ENCODE assay signal across 27 mouse cellular contexts in genomic region chr9:115882627-115883200, GRCm38 (mm10). TPM values are rescaled to one million over a fixed set of nuclear protein-coding genes. Genes with fewer than 3 reads are reported as not detected.
DNase-seq lines count a peak whose midpoint lies in the region; ATAC-seq and TF ChIP-seq lines count a peak whose summit lies in the region.
"Had no signal": no experiment of that assay in that cellular context is flagged by ENCODE, and none has a peak within 500 bp of the region (broad histone marks: within the 10 kb centered on the region; RNA-seq: fewer than 3 reads in every experiment).

No protein-coding gene starts in this region.

- TF ChIP-seq EP300 in CH12.LX (IDR thresholded peaks at IDR 0.05; ENCODE audit: low read length): peak; percentile 59

- H3K4me1 ChIP-seq in heart, embryonic 10.5 days: no peaks in the 10 kb centered on the region
- peaks cover 6 to 9% of the 10 kb centered on the region in 2 experiments; a peak in 3 of 4 replicates for H3K4me1 ChIP-seq in CH12.LX (ENCODE audit: control insufficient read depth in 1 of 2, insufficient read depth in 2 of 2)
- H3K4me1 ChIP-seq in intestine, embryonic 16.5 days (ENCODE audit: control insufficient read depth, insufficient read depth, low read length): no peaks in the 10 kb centered on the region
- no peaks in the 10 kb centered on the region for H3K4me1 ChIP-seq in midbrain, embryonic 10.5 days
- H3K4me1 ChIP-seq: embryonic facial prominence, embryonic 12.5 days; embryonic facial prominence, embryonic 15.5 days; hindbrain, embryonic 10.5 days; hindbrain, embryonic 13.5 days had no signal

- no peak overlapping the region for H3K27ac ChIP-seq in heart, embryonic 10.5 days
- H3K27ac ChIP-seq in CH12.LX (ENCODE audit: insufficient read depth, low read depth): no peak overlapping the region
- no peak overlapping the region for H3K27ac ChIP-seq in intestine, embryonic 16.5 days (ENCODE audit: low read length)
- no peak overlapping the region for H3K27ac ChIP-seq in midbrain, embryonic 10.5 days (replicated peaks)
- H3K27ac ChIP-seq: embryonic facial prominence, embryonic 12.5 days; embryonic facial prominence, embryonic 15.5 days; gastrocnemius, adult 2 months; hindbrain, embryonic 10.5 days; hindbrain, embryonic 13.5 days had no signal

- in situ Hi-C loops in CH12.LX (cut with MboI; ENCODE audit: low pct_ligation_motif_present, low pct_unique_long_range_greater_than_20kb, low sequenced_read_pairs): no loop called here

- WGBS in heart, embryonic 10.5 days: 76% methylated on average over 5 of the region's 5 CpGs
- WGBS in intestine, embryonic 16.5 days: 60% methylated on average over 5 of the region's 5 CpGs
- 89% methylated on average over 5 of the region's 5 CpGs for WGBS in midbrain, embryonic 10.5 days

- no peaks in the 10 kb centered on the region for H3K36me3 ChIP-seq in heart, embryonic 10.5 days
- no peaks in the 10 kb centered on the region for H3K36me3 ChIP-seq in CH12.LX (replicated peaks in 1 of 2; ENCODE audit: control insufficient read depth in 1 of 2, insufficient read depth in 1 of 2, low read length in 1 of 2)
- no peaks in the 10 kb centered on the region for H3K36me3 ChIP-seq in intestine, embryonic 16.5 days (ENCODE audit: control insufficient read depth, insufficient read depth, low read length)
- H3K36me3 ChIP-seq in midbrain, embryonic 10.5 days: no peaks in the 10 kb centered on the region
- H3K36me3 ChIP-seq: embryonic facial prominence, embryonic 12.5 days; embryonic facial prominence, embryonic 15.5 days; hindbrain, embryonic 10.5 days; hindbrain, embryonic 13.5 days had no signal

- dilution Hi-C loops in CH12.LX (cut with MboI; ENCODE audit: extremely low pct_ligation_motif_present, extremely low pct_unique_long_range_greater_than_20kb, low sequenced_read_pairs): no loop called here

- no peaks in the 10 kb centered on the region for H3K27me3 ChIP-seq in heart, embryonic 10.5 days (ENCODE audit: insufficient read depth, poor library complexity, severe bottlenecking)
- no peaks in the 10 kb centered on the region for H3K27me3 ChIP-seq in CH12.LX (replicated peaks)
- no peaks in the 10 kb centered on the region for H3K27me3 ChIP-seq in intestine, embryonic 16.5 days (replicated peaks; ENCODE audit: control insufficient read depth, insufficient read depth, low read length)
- H3K27me3 ChIP-seq in midbrain, embryonic 10.5 days (ENCODE audit: low read depth, poor library complexity, severe bottlenecking): no peaks in the 10 kb centered on the region
- H3K27me3 ChIP-seq: embryonic facial prominence, embryonic 12.5 days; embryonic facial prominence, embryonic 15.5 days; hindbrain, embryonic 13.5 days had no signal

- no peak for TF ChIP-seq POLR2A in CH12.LX (IDR thresholded peaks at IDR 0.05; ENCODE audit: low read depth, low read length)

- DNase-seq in heart, embryonic 10.5 days (ENCODE audit: low spot score): peak; percentile 16
- no peak for DNase-seq in heart, postnatal 4 days
- peak; percentile 29 for DNase-seq in kidney, postnatal 10 days
- no peak for DNase-seq in kidney, postnatal 36 days
- peak; percentile 33 for DNase-seq in CH12.LX (ENCODE audit: extremely low read depth)
- no peak for DNase-seq in midbrain, embryonic 10.5 days (ENCODE audit: low spot score)
- DNase-seq: adrenal gland, adult 8-10 months; adrenal gland, postnatal 25 days; cerebellum, adult 11-12 months; cerebellum, adult 8-10 months; cerebellum, postnatal 10 days; cerebellum, postnatal 36 days; forebrain, postnatal 0 days; gastrocnemius, adult 2 months; gastrocnemius, postnatal 14 days; heart, adult 18-20 months had no signal

- H3K9ac ChIP-seq in CH12.LX (ENCODE audit: insufficient read depth, low read depth): no peak overlapping the region
- no peak overlapping the region for H3K9ac ChIP-seq in intestine, embryonic 16.5 days (ENCODE audit: low read depth, low read length)
- H3K9ac ChIP-seq: embryonic facial prominence, embryonic 12.5 days; embryonic facial prominence, embryonic 15.5 days; forebrain, postnatal 0 days; hindbrain, embryonic 13.5 days had no signal

- peak; percentile 53 for ATAC-seq in intestine, embryonic 16.5 days
- ATAC-seq: activated CD4-positive, CD25-positive, alpha-beta regulatory T cell, adult 4 months; CD4-positive, CD25-positive, alpha-beta regulatory T cell, adult 4 months; forebrain, embryonic 14.5 days; forebrain, postnatal 0 days; hindbrain, embryonic 16.5 days had no signal

- H3K4me2 ChIP-seq in CH12.LX (ENCODE audit: insufficient read depth, low read depth, poor library complexity, severe bottlenecking): no peak overlapping the region
- no peak overlapping the region for H3K4me2 ChIP-seq in intestine, embryonic 16.5 days (ENCODE audit: low read depth, low read length)
- H3K4me2 ChIP-seq: embryonic facial prominence, embryonic 12.5 days; embryonic facial prominence, embryonic 15.5 days; heart, embryonic 11.5 days; hindbrain, embryonic 13.5 days had no signal

- H3K9me3 ChIP-seq in heart, embryonic 10.5 days: no peaks in the 10 kb centered on the region
- peaks cover 7% of the 10 kb centered on the region for H3K9me3 ChIP-seq in CH12.LX (replicated peaks; ENCODE audit: low read length)
- H3K9me3 ChIP-seq in intestine, embryonic 16.5 days (ENCODE audit: control insufficient read depth, low read length): no peaks in the 10 kb centered on the region
- H3K9me3 ChIP-seq in midbrain, embryonic 10.5 days (replicated peaks): peaks cover 4% of the 10 kb centered on the region; the same call in 1 of the 2 replicates
- H3K9me3 ChIP-seq: embryonic facial prominence, embryonic 12.5 days; embryonic facial prominence, embryonic 15.5 days; hindbrain, embryonic 13.5 days had no signal

- no peak for TF ChIP-seq CTCF in CH12.LX (conservative IDR thresholded peaks at IDR 0.05 in 1 of 2, IDR thresholded peaks at IDR 0.05 in 1 of 2; ENCODE audit: low read depth in 2 of 2, low read length in 2 of 2)

- H3K4me3 ChIP-seq in heart, embryonic 10.5 days: no peak overlapping the region
- H3K4me3 ChIP-seq in CH12.LX (replicated peaks in 1 of 3; ENCODE audit: low read depth in 2 of 3, low read length in 2 of 3, poor library complexity in 1 of 3): no peak overlapping the region
- no peak overlapping the region for H3K4me3 ChIP-seq in intestine, embryonic 16.5 days (ENCODE audit: low read length)
- H3K4me3 ChIP-seq in midbrain, embryonic 10.5 days: no peak overlapping the region
- H3K4me3 ChIP-seq: embryonic facial prominence, embryonic 12.5 days; embryonic facial prominence, embryonic 15.5 days; gastrocnemius, adult 2 months; hindbrain, embryonic 10.5 days; hindbrain, embryonic 13.5 days had no signal

- TF ChIP-seq RAD21 in CH12.LX (IDR thresholded peaks at IDR 0.05; ENCODE audit: low read depth, low read length): no peak

- H3K79me2 ChIP-seq in CH12.LX (replicated peaks; ENCODE audit: control insufficient read depth, extremely low read depth, insufficient read depth, poor library complexity, severe bottlenecking): no peaks in the 10 kb centered on the region

TF ChIP-seq in CH12.LX, 34 proteins besides CTCF, POLR2A, EP300 and RAD21 (continues in another document):
- no peak for TF ChIP-seq KAT2A (IDR thresholded peaks at IDR 0.05; ENCODE audit: insufficient replicate concordance, low read length)
- no peak for TF ChIP-seq MAX (IDR thresholded peaks at IDR 0.05; ENCODE audit: low read length)
- TF ChIP-seq ELF1 (IDR thresholded peaks at IDR 0.05; ENCODE audit: low read depth, low read length): no peak
- no peak for TF ChIP-seq MYC (IDR thresholded peaks at IDR 0.05; ENCODE audit: low read depth, low read length)
- TF ChIP-seq MEF2A (IDR thresholded peaks at IDR 0.05; ENCODE audit: borderline replicate concordance, low read depth, low read length): no peak
- TF ChIP-seq GABPA (IDR thresholded peaks at IDR 0.05; ENCODE audit: insufficient replicate concordance, low read depth, low read length): no peak
- no peak for TF ChIP-seq NELFE (IDR thresholded peaks at IDR 0.05; ENCODE audit: low read depth, low read length)
- TF ChIP-seq TBP (conservative IDR thresholded peaks at IDR 0.05; ENCODE audit: low read depth, low read length): no peak
- TF ChIP-seq MXI1 (IDR thresholded peaks at IDR 0.05; ENCODE audit: low read depth, low read length): no peak
- TF ChIP-seq CHD1 (IDR thresholded peaks at IDR 0.05; ENCODE audit: low read depth, low read length): no peak
- no peak for TF ChIP-seq UBTF (IDR thresholded peaks at IDR 0.05; ENCODE audit: low read depth, low read length)
- no peak for TF ChIP-seq RCOR1 (conservative IDR thresholded peaks at IDR 0.05; ENCODE audit: low read depth, low read length)
- no peak for TF ChIP-seq USF1 (IDR thresholded peaks at IDR 0.05; ENCODE audit: low read depth, low read length)
- no peak for TF ChIP-seq USF2 (conservative IDR thresholded peaks at IDR 0.05; ENCODE audit: low read depth, low read length)
- no peak for TF ChIP-seq ZNF384 (IDR thresholded peaks at IDR 0.05; ENCODE audit: low read depth, low read length)
- no peak for TF ChIP-seq E2F4 (IDR thresholded peaks at IDR 0.05; ENCODE audit: insufficient replicate concordance, low read depth, low read length)
- TF ChIP-seq ZKSCAN1 (IDR thresholded peaks at IDR 0.05; ENCODE audit: borderline replicate concordance, low read depth, low read length): peak; percentile 15; the same call in 1 of the 2 replicates
- no peak for TF ChIP-seq SIN3A (IDR thresholded peaks at IDR 0.05; ENCODE audit: low read length)
- peak; percentile 74 for TF ChIP-seq BHLHE40 (IDR thresholded peaks at IDR 0.05; ENCODE audit: low read depth, low read length)
- TF ChIP-seq SMC3 (IDR thresholded peaks at IDR 0.05; ENCODE audit: low read depth, low read length): no peak
- 0 out of 2 replicates have a peak, but pooled peaks have one; percentile 30 for TF ChIP-seq MAFK (IDR thresholded peaks at IDR 0.05; ENCODE audit: insufficient replicate concordance, low read length)
- no peak for TF ChIP-seq ZC3H11A (IDR thresholded peaks at IDR 0.05; ENCODE audit: low read depth, low read length)
- TF ChIP-seq ETS1 (conservative IDR thresholded peaks at IDR 0.05; ENCODE audit: low read depth, low read length): peak; percentile 53; the same call in 1 of the 2 replicates
- no peak for TF ChIP-seq ZMIZ1 (IDR thresholded peaks at IDR 0.05; ENCODE audit: low read depth, low read length)
- peak; percentile 15; the same call in 1 of the 2 replicates for TF ChIP-seq JUN (IDR thresholded peaks at IDR 0.05; ENCODE audit: insufficient read depth, low read depth, low read length)

RNA-seq across cellular contexts. Expression of gene Gadl1, which starts 26.5 kb away (rescaled TPM):
- 0.35 and 0.36 TPM in 2 replicates for polyA plus RNA-seq in heart, embryonic 10.5 days (2016; fragmentation: Nextera tagmentation; extraction: Ambion mirVana)
- 1 to 10 TPM; 1.0 to 1.2 TPM for total RNA-seq in heart, postnatal 4 days (2021)
- total RNA-seq in CH12.LX (2012; rRNA removed): 0.08 and 0.13 TPM in 2 replicates
- total RNA-seq in CH12.LX (2014; rRNA removed): not detected in 2 replicates
- polyA plus RNA-seq in CH12.LX (2012; ENCODE audit: insufficient read length, low read depth): not detected in 2 replicates
- 0.21 and 0.39 TPM in 2 replicates for polyA plus RNA-seq in intestine, embryonic 16.5 days (2015; fragmentation: Nextera tagmentation; extraction: Ambion mirVana)
- 0.16 and 0.54 TPM in 2 replicates for polyA plus RNA-seq in midbrain, embryonic 10.5 days (2016; fragmentation: Nextera tagmentation; extraction: Ambion mirVana)
- total RNA-seq: ES-E14; heart, adult 18-20 months had no signal
- polyA plus RNA-seq: CD4-positive, CD25-positive, alpha-beta regulatory T cell, adult 4 months had no signal

Comparison
In these comparisons a context has a peak if more than half of its experiments do, and no peak if none do; other contexts are left out.
1. DNase-seq: peak in heart, embryonic 10.5 days (single experiment), kidney, postnatal 10 days (single experiment) and CH12.LX (single experiment); none in heart, postnatal 4 days (single experiment), kidney, postnatal 36 days (0 of 2) and midbrain, embryonic 10.5 days (single experiment).